Mouse (Mus musculus) ovary, postnatal 10 days (tissue): ENCODE data around the gene Pex14.

Experiments used
- DNase-seq: peaks from one replicate; pipeline ENCODE4 v3.0.0; 2022; ENCODE audit warnings: low spot score

Pex14 gene

DNA sequence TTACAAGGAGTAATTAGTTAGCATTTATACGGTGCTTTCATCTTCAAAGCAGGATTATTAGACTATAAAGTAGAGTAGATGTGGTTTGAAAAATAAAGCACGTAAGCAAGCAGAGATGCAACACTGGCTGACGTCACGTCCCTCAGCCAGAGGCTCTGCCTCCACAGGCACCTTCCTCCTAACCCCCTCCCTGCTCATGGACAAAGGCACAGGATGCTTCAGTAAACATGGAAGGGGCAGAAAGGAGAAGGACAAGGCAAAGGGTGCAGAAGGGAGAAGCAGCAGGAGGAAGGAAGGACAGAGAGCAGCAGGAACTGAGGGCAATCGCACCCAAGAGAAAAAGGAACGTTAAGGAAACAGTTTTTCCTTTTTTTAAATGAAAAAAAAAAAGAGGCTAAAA lies 43.8 kb downstream of the Pex14 start:
- no peak for DNase-seq

DNA sequence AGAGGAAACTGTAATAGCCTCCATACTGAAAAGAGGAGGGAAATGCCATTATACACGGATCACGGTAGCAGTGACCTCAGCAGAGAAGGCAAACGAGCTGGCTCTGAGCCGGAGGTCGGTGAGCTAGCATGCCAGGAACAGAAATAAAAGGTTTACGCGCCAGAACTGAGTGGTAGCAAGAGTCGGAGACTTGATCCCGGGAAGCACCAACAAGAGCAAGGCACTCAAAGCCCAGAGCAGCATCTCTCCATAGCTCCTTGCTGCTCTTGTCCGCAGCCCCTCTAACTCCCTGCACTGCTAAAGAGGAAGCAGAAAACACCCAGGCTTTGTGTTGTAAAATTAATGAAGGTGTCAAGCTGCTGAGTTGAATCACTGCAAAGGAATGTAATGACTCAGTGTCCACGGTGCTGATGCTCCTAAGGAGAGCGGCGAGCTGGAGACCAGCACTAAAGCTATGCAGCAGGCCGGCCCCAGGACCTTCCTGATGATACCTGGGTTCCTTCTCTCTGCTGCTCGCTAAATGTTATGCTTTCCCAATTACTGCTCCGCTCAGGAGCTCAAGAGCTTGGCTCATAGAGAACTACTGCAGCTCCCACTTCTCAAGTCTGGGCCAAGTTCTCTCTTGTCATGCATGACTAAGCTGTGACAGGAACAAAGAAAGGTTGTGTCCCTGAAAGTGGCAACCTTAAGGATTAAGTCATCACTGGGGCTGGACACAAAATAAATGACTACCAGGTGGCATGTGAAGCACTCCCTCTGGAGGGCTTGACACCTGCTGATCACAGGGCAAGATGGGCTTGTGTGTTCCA lies 50.1 kb downstream of the Pex14 start:
- no peak for DNase-seq

DNA sequence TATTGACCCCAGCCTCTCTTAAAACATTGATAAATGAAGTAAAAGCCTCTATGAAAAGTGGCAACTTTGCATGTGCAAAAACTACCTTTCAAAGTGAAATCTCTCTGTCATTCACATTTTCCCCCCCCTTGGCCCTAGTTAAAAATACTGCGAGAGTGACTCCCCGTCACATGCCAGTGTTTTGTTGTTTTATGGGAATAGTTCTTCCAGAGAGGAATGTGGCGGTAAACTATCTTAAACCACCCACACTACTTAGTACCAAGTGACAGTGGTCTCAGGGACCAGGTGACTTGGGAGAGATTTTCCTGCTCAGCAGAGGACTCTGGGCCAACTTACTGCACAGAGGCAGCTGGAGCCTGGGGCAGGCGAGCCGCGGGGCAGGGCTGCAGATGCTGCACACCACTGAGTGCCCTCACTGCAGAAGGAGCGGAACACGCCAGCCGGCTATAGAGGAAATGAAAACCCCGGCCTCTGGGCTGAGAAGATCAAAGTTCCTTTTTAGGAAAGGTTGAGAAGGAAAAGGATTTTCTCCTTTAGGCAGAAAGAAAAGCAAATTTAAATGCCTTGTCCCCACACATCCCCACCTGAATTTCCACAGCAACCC lies 50.9 kb downstream of the Pex14 start:
- no peak for DNase-seq

DNA sequence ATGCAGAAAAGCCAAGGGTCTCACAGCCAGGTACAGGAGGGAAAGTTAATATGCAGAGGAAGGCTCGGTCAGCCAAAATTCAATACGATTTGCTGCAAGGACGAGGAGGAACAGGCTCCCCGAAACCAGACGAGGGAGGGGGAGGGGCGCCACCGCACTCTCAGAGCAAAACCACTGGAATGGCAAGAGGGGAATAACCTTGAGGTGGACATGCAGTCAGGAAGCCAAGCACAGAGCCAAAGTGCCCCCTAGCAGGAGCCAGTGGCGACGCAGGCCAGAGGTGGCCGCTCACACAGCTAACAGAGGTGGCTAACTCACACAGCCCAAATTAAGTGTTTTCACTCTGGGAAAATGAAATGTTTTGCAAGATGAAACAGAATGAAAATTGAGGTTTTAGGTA lies 52.3 kb downstream of the Pex14 start:
- no peak for DNase-seq

DNA sequence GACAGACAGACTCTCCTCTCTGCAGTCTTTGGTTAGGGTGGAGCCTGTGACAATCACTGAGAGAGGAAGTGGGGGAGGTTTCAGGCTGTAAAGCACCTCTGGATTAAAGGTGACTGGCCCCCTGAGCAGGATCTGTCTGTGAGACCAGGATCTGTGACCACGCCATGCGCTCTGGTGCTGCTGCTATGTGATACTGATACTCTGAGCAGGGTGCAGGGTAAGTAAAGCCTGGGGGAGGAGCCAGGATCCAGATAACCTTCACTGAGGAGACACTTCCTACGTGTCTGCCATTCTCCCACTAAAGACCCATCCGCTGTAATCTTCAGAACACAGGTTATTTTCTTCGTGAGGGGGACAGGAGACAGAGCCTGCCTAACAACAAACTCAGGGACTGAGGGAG lies 53.8 kb downstream of the Pex14 start:
- no peak for DNase-seq

DNA sequence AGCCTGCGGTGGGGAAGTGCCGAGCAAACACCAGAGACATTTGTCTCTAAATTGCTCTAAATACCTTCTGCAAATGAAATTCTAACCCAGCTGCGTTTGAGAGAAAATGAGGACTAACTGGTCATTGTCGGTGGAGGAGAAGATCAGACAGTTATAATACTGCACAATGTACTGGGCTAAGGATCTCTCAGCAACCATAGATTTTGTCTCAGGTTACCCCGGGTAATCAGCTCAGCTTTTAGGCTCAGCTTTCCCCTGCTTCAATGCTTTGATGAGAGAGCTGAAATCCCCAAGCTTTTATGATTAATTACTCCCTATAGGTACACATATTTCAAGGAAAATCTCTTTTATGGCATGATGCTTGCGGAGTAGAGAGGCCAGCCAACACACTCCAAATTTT lies 59.4 kb downstream of the Pex14 start:
- no peak for DNase-seq

DNA sequence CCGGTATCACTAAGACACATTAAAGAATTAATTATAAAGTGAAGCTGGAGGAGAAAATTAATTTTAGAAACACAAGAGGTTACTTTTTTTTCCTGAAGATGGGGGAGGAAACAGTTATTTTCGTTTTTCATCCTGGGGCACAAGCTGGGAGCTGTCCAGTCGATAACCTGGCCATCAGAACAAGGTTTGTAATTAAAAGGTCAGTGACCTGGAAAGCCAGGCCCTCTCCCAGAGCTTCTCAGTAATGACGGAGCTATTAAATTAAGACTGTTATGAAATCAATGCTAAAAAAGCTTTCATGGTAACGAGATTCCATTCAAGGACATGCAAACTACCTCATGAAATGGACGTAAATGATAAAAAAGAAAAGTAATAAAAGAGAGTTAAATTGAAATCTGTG lies 62.0 kb downstream of the Pex14 start:
- no peak for DNase-seq

DNA sequence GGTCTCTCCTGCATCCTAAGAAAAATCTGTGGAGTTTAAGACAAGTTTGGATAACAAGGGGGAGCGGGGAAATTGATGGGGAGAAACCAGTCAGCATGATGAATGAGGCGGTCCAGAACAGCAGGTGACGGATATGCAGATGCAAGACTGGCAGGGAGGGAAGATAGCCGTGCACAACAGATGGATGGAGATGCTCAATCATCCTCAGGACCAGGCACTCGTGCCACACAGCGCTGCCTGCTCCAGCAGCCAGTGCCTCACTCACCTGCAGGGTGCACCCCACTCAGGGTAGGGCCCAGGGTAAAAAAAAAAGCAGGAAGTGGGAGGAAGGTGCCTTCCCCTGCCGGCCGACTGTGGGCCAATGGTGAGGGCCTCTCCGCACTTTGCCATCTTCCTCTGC lies 63.1 kb downstream of the Pex14 start:
- DNase-seq = no peak

DNA sequence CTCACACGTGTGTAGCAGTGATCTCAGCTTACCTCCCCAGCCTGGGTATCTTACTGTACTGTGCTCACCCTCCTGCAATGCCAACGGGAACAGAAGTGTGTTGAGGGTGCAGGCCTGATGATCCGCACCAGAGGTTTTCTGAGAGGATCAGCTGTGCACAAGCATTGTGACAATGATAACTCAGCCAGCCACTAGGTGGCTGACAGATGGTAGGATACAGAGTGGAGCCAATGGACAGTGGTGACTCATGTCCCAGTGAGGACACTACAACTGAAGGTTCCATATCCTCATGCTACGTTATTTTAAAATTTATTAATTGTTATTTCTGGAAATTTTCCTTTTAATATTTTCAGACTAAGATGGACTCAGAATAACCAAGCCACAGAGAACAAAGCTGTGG lies 68.2 kb downstream of the Pex14 start:
- no peak for DNase-seq

DNA sequence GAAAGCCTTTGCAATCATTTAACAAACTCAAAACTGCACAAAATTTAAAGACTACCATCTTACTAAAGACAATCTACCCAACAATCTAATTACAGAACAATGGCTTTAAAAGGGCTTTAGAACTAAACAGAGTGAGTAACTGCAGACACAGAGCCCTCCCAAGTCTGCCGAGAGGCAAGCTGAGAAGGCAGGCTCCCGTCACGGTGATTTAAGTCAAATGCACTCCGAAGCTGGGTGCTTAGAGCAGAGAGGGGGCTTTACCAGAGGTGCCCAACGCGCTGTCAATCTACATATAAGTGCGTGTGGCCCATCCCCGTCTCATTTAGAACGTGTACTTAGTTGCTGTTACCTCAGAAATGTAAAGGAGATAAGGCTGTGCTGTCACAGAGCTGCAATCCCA lies 72.1 kb downstream of the Pex14 start:
- no peak for DNase-seq

DNA sequence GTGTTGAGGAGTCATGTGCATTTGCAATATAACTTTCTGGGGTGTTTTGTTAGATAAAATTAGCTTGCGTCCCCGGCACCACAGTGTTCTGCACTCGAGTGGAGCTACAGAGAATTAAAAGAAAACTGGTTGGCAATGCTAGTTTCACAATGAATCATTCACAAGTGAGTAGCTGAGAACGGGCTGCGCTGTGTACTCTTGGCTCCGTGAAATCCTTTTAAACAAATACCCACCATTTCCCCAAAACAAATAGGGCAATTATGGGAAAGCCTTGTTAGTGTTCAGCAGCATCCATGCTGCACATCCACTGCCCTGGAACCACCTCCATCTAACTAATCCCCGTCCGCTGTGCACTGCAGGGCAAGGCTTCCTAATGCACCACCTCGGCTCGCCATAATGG lies 74.4 kb downstream of the Pex14 start:
- no peak for DNase-seq

DNA sequence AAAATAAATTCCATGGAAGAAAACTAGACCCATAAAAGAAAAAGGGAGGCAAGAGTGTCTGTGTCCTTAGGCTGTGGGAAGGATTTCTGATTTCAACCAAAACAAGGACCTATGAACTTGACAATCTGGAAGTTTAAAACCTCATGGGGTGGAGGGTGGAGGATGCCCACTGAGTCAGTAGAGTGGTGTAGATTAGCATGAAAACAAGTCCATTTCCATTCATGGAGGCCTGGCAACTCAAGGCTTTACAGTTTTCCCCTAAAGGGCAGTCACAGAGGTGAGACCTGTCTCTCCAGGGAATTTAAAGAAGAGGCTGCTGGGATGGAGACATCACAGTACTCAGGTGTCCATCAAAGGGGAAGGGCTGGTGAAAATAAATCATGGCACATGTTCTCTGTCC lies 78.7 kb downstream of the Pex14 start:
- DNase-seq = no peak

DNA sequence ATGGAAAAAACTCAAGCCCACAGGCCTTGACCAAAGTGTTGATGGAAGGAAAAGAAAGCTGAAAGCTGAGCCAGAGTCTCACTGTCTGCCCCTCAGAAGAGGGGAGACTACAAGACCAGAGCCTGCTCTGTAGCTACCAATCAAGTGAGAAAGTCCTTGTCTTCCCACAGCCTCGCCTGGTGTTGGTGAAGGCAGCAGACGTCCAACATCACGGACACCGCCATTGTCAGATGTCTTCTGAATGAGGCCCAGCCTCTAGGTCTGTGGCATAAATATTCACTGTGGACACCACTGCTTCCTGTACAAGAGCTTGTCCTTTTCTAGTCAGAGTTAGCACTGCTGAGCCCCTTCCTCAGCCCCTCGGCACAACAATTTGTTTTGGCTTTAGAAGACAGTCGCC lies 80.2 kb downstream of the Pex14 start:
- no peak for DNase-seq

DNA sequence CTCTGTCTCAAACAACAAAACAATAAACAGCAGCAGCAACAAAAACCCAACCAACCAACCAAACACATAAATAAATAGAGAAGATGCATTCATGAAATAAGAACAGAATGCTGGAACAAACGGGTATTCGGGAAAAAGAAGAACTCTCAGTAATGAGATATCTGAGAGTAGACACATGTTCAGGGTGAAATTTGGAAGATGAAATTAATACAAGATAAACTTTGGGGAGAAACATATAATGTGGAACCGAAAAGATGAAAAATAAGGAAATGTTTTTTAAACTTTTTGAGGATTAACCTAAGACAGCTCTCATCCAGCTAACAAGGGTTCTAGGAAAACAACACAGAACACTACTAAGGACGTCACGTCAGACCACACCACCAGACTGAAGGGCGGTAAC lies 92.9 kb downstream of the Pex14 start:
- DNase-seq = no peak

DNA sequence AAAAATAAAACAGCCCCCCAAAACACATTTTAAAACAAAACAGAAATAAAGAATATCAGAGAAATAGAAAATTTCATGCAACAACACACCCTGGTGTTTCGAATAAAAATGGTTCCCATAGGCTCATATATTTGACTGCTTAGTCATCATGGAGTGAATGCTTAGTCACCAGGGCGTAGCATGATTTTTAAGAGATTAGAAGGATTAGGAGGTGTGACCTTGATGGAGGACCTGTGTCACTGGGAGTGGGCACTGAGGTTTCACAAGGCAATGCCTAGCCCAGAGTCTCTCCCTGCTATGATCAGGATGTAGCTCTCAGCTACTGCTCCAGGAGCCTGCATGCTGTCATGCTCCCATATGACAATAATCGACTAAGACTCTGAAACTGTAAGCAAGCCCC lies 93.6 kb downstream of the Pex14 start:
- no peak for DNase-seq

DNA sequence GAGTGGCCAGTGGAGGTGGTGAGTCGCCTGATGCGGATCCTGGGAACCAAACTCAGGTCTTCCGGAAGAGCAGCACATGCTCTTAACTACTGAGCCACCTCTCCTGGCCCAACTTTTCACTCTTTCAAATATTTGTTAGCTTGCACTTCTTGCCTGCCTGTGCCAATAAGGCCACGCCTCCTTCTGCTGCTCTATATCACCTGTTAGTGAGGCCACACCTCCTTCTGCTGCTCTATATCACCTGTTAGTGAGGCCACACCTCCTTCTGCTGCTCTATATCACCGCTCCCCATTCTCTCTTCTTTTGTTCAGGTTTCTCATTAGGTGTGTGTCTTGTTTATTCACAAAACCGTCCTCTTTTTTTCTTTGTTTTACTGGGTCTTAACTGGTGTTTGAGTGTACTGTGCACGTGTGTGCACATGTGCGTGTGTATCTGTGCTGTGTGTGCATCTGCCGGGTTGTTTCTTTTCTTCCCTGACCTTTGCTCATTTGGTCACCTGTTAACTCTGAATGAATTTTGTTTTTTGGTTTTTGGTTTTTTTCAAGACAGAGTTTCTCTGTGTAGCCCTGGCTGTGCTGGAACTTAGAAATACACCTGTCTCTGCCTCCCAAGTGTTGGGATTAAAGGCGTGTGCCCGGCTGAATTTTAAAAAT lies 97.1 kb downstream of the Pex14 start:
- DNase-seq = no peak

DNA sequence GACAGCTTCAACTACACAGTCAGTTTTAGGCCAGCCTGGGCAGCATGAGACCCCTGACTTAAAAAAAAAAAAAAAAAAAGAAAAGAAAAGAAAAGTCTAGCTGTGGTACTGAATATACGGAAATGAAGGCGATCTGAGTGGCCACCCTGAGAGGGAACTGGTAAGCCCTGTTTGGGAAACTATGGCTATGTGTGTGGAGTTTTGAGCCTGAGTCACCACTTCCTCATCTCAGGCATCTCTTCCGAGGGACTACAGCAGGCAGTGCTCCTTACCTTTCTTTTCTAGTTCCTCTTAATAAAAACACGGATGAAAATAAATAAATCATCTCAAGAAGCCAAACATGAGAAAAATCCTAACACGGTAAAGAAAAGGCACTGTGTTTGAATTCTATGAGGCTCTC lies 98.2 kb downstream of the Pex14 start:
- DNase-seq = no peak

DNA sequence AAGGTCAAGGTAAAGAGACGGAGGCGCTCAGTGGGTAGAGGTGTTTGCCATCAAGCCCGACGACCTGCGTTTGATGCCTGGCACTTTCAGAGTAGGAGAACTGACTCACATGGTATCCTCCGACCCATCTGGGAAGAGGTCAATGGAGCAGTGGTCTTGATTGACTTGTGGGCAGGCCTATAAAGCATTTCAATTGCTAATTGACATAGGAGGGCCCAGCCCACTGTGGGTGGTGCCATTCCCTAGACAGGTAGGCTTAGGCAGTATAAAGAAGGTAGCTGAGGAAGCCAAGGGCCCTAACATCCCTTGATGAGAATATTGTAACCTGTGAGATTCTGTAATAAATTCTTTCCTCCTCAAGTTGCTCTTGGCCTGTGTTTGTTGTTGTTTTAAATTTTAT lies 98.9 kb downstream of the Pex14 start:
- no peak for DNase-seq

DNA sequence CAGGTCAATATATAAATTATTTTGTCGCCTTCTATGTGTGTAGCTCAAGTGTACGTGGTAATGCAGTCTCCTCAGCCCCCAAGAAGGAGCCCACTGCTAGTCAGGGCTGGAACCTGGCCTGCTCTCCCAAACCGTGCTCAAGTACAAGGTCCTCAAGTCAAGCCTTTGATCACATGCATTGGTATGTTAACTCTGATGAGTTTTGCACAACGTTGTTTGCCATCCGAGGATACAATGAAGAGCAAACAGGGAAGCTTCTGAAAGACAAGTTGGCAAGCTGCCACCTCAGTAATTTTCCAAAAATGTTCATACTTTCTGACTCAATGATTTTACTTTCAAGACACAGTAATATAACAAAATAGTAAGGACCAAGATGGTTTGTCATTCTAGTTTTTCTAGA lies 105.7 kb downstream of the Pex14 start:
- DNase-seq = no peak

DNA sequence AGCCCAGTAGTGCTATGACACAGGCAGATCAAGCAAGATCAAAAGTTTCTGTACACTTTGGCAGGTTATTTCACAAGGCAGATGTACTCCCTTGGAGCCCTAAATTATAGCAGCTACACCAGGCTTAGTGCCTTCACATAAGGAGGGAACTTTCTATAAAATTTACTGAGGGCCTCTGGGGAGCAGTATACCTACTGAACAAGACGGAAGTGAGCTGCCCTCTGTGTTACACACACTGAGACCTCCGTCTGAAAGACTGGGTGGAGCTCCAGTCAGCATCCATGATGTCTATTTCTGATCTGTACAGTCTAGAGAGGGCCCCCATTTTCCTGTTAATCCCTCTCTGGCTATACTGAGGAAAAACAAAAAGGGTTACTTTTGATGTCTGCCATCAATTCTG lies 109.6 kb downstream of the Pex14 start:
- no peak for DNase-seq

DNA sequence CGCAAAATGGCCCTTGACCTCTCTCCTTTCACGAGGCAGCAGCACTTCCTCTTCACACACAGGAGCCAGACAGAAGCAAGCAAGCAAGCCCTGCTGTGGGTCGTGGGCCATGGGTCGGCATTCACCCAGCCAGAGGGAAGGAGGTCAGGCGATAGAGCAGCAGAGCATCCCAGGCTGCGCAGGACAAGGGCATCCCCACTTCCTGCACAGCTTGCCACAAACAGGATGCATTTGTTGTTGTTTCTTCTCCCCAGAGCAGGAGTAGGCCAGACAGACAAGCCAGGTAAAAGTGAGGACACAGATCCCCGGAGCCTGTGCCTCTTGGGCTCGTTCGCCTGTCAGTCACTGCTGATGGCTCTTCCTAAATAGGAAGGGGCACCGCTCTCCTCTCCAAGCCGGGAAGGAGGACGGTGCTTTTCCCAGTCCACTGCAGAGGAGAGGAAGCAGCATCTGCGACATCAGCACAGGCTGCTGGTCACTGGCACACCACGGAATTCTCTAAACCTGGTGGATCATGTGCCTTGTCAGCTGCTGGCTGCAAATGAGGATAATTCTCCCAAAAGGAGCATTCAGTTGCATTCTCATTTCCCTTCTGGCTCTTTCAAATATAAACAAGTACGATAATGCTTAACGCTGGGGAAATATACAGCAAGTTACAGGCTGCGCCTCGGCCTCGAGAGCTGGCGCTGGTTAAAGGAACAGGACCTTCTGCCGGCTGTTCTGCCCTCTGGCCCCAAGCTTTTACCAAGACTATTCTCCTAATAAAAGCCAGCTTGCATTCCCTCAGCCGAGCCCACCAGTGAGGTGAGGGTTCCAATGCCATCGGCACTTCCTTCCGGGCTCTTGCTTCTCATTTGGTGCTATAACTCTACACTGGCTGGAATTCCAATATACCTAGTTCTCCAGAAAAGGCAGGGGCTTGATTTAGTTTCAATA lies 113.9 kb downstream of the Pex14 start:
- no peak for DNase-seq

DNA sequence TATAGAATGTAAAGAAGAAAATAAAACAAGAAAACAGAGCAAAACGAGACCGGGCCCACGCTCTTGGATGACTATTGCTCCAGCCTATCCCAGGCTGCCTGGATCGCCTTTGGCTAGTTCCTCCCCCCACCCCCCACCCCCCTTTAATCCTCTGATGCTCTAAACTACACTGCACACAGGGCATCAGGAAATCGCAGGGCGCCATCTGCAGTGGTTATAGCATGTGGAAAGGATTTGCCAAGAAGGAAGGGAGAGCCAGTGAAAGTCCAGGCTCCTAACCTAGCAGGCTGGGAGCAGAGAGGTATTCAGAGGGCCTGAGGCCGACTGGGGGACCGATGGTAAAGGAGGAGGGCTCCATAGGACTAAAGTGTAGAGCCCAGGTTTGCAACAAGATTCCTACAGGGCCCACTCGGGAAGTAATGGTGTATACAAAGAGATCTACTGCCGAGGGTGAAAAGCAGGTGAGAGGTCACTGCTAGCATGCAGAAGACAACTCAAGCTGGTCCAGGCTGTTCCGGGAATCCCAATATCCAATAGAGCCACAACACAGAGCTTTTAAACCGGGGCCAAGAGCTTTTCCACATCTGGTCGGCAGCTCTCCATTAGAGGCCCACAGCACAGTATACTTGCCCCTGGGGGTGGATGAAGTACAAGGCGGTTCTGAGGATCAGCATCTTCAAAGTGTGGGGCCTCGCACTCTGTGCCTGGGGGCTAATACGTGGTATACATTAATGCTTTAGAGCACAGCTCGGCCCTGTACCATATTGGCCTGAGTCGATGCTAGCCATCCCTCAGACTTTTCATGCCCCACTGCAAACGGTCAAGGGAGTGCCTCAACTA lies 114.8 kb downstream of the Pex14 start:
- no peak for DNase-seq
